Mouse (Mus musculus) embryonic facial prominence, embryonic 15.5 days (tissue): Measurements from ENCODE around the gene Ing5. TPM values are rescaled to one million over a fixed set of nuclear protein-coding genes. Genes with fewer than 3 reads are reported as not detected.
A peak's percentile ranks its signal among the peaks of the same experiment; 100 is the strongest.
"Not testable (repeated sequence)": the region's sequence is repeated elsewhere in the genome, so short reads cannot be mapped to it uniquely, and the experiment has no call there.

Source experiments
- ATAC-seq: fragments of 200-750 bp; cut with Nextera tagmentation; 2 replicates; pipeline ENCODE4 v1.8.0; 2017; ENCODE audit warnings: low read depth, moderate TSS enrichment; ENCODE audit not compliant: insufficient number of reproducible peaks, low FRiP score, low TSS enrichment
- H3K27ac ChIP-seq: fragments of 300-500 bp; sonication (generic); replicated peaks from 2 replicates; pipeline ENCODE4 v1.5.1; 2015; ENCODE audit warnings: mild to moderate bottlenecking, inconsistent platforms
- H3K27me3 ChIP-seq: fragments of 300-500 bp; sonication (generic); 2 replicates; pipeline ENCODE4 v1.6.1; 2015; ENCODE audit warnings: inconsistent platforms
- H3K36me3 ChIP-seq: fragments of 300-500 bp; sonication (generic); 2 replicates; pipeline ENCODE4 v1.6.1; 2015; ENCODE audit warnings: mild to moderate bottlenecking, inconsistent platforms
- H3K4me1 ChIP-seq: fragments of 300-500 bp; sonication (generic); 2 replicates; pipeline ENCODE4 v1.6.1; 2015; ENCODE audit warnings: inconsistent platforms
- H3K4me2 ChIP-seq: fragments of 300-500 bp; sonication (generic); replicated peaks from 2 replicates; pipeline ENCODE4 v1.6.1; 2015; ENCODE audit warnings: mild to moderate bottlenecking, inconsistent platforms
- H3K4me3 ChIP-seq: fragments of 300-500 bp; sonication (generic); replicated peaks from 2 replicates; pipeline ENCODE4 v1.5.1; 2015; ENCODE audit warnings: mild to moderate bottlenecking, inconsistent platforms
- H3K9ac ChIP-seq: fragments of 300-500 bp; sonication (generic); 2 replicates; pipeline ENCODE4 v1.6.1; 2015; ENCODE audit warnings: inconsistent platforms
- H3K9me3 ChIP-seq: fragments of 300-500 bp; sonication (generic); replicated peaks from 2 replicates; pipeline ENCODE4 v1.6.1; 2016; ENCODE audit warnings: inconsistent platforms
- WGBS: fragments of 180-500 bp; shearing (Covaris S2); methylation state at CpG from one replicate; pipeline ENCODE4 v1.1.7; 2015; 5-methylcytosine and 5-hydroxymethylcytosine counted together
- polyA plus RNA-seq: library from polyadenylated mRNA; unstranded; fragments of >200 nt; fragmentation: Nextera tagmentation; extraction: Ambion mirVana; gene quantifications from 2 replicates; pipeline ENCODE4 v1.2.1, GENCODE M21; 2015

Gene Ing5
- polyA plus RNA-seq, 1 experiment from 2014 or later: 14.9 TPM

DNA sequence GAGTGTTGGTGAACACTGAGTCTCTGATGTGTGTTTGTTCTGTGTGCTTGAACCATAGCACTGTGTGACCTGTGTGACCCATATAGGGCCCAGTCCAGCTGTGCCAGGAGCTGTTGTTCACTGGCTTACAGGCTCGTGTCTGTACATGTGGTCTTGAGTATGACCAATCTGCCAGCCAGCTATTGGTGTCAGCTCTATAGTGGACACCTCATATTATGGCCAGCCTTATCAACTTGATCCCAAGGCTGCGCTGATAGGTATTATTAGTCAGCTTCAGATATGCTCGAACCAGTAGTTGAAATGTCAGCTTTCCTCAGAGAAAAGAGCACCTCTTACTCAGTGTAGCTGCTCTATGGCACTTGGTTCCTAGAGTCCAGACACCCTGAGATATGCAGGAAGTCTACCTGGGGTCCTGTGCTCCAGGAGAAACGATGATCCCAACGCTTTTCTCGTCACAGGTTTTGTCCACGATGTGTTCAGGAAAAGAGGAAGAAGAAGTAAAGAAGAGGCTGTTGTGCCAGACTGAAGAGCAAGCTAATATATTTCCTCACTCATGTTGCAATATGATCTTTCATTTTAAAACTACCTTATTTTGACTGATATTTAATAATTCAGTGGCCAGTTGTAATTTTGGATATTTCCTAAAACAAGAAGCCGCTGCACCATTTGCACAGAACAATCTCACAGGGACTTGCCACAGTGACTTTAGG is 14.2 kb downstream of the Ing5 start:
- Histone ChIP-seq H3K4me3 (no peak overlapping the region), H3K27ac (no peak overlapping the region), H3K36me3 (peaks cover 86% of the 10 kb centered on the region), H3K9me3 (no peaks in the 10 kb centered on the region), H3K9ac (no peak overlapping the region), H3K27me3 (no peaks in the 10 kb centered on the region), H3K4me1 (no peaks in the 10 kb centered on the region), H3K4me2 (no peak overlapping the region)
- WGBS: 93% methylated on average over 8 of the region's 8 CpGs
- no peak for ATAC-seq

- 89% methylated on average over 7 of the region's 7 CpGs for WGBS
- no peak overlapping the region for H3K4me2 ChIP-seq
- no peak for ATAC-seq
- no peak overlapping the region for H3K27ac ChIP-seq
- H3K36me3 ChIP-seq: peaks cover 78% of the 10 kb centered on the region
- no peaks in the 10 kb centered on the region for H3K9me3 ChIP-seq
- no peaks in the 10 kb centered on the region for H3K4me1 ChIP-seq
- no peak overlapping the region for H3K9ac ChIP-seq
- no peaks in the 10 kb centered on the region for H3K27me3 ChIP-seq
- no peak overlapping the region for H3K4me3 ChIP-seq
These were observed 15.0 kb downstream of the Ing5 start for GRCm38 (mm10) chr1:93818722-93819121.

- no peaks in the 10 kb centered on the region for H3K9me3 ChIP-seq
- H3K27me3 ChIP-seq: no peaks in the 10 kb centered on the region
- peak overlapping the region; percentile 60; the same call in 1 of the 2 replicates for H3K4me3 ChIP-seq
- peaks cover 13% of the 10 kb centered on the region for H3K4me1 ChIP-seq
- no peak for ATAC-seq
- peaks cover 26% of the 10 kb centered on the region for H3K36me3 ChIP-seq
- H3K9ac ChIP-seq: no peak overlapping the region
- peak overlapping the region; percentile 81 for H3K4me2 ChIP-seq
- H3K27ac ChIP-seq: peak overlapping the region; percentile 98
- WGBS: 72% methylated on average over 3 of the region's 3 CpGs
These were observed 20.2 kb downstream of the Ing5 start for GRCm38 (mm10) chr1:93823796-93824495.

- Histone ChIP-seq H3K27ac (peak within 1 kb of the TSS; percentile 98), H3K9me3 (no peaks in the 10 kb centered on the region), H3K27me3 (no peaks in the 10 kb centered on the region), H3K4me3 (peak within 1 kb of the TSS; percentile 60), H3K4me1 (peaks cover 13% of the 10 kb centered on the region), H3K9ac (peak within 1 kb of the TSS; percentile 51), H3K4me2 (peak within 1 kb of the TSS; percentile 81), H3K36me3 (peaks cover 19% of the 10 kb centered on the region)
- 8% methylated on average over 10 of the region's 10 CpGs for WGBS
- ATAC-seq: peak; percentile 8; the same call in 1 of the 2 replicates
These were observed 20.8 kb downstream of the Ing5 start, which contains the start of gene D2hgdh for GRCm38 (mm10) chr1:93824609-93825008. TSS of gene D2hgdh (plus strand) at chr1:93824909.

DNA sequence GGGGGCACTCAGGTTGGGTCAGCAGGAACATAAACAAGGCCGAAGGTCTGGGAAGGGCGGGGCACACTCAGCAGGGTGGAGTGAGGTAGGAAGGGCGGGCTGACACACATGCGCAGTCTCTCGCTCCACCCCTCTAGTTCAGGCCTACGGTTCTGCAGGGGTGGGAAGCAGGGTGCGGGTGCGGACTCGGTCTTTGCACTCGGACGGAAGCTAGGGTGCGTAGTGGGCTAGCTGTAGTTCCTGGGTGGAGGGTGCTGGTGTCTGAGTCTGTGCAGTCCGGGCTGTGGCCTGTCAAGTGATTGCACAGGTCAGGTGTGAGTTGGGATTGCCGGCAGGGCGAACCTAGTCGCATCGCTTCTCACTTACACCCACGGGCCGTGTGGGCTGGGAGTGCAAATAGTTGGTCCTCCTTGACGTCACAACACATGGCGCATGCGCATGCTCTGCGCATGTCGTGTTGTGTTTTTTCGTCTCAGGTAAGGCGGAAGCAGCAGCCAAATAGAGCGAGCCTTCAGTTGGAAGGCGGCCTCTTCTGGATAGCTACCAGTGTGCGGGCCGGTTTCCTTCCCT is 21.4 kb downstream of the Ing5 start:
- H3K9me3 ChIP-seq: no peaks in the 10 kb centered on the region
- H3K4me3 ChIP-seq: peak overlapping the region; percentile 60
- peaks cover 13% of the 10 kb centered on the region for H3K4me1 ChIP-seq
- peak overlapping the region; percentile 51 for H3K9ac ChIP-seq
- ATAC-seq: peak; percentile 96
- under 1% methylated on average over 30 of the region's 30 CpGs for WGBS
- peak overlapping the region; percentile 81 for H3K4me2 ChIP-seq
- H3K36me3 ChIP-seq: peaks cover 17% of the 10 kb centered on the region; the same call in 1 of the 2 replicates
- no peaks in the 10 kb centered on the region for H3K27me3 ChIP-seq
- H3K27ac ChIP-seq: peak overlapping the region; percentile 98

DNA sequence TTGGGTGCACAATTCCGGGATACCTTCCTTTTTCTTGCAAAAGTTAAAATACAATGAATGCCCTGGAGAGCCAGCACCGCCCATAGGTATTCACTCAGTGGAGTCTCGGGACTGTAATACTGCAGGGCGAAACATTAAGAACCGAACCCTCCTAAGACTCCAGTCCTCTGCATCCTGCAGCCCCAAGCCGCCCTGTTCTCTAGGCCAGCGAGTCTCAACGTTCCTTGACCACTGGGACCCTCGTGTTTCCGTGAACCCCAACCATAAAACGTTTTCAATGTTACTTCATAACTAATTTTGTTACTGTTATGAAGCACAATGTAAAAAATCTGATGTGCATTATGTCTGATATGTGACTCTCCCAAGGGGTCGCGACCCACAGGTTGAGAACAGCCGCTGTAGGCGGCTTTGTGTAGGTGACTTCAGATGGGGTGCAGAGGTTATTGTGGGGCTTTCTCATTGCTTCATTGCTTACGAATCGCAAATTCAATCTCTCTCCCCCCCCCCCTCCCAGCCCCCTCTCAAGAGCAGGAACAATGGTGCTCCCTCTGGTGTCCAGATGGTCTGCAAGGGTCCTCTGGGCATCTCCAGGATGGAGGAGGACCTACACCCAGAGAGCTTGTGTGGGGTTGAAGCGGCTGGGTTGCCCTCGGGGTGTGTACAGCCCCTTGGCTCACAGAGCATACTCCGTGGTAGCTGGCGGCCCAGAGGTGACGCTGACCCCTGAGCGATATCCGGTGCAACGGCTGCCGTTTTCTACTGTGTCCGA is 22.2 kb downstream of the Ing5 start:
- 39% methylated on average over 27 of the region's 27 CpGs for WGBS

DNA sequence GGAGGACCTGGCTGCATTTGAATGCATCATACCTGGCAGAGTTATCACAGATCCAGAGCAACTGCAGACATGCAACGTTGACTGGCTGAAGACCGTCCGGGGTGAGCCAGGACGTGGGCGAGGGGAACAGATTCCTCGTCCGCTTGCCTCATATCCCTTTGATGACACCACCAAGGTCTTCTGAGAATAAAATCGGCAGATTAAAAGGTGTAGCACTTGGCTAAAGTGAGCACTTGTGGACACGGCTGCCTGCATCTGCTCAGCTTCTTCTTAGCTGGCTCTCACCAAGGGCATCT is 22.7 kb downstream of the Ing5 start:
- Histone ChIP-seq H3K4me3 (peak overlapping the region; percentile 60; the same call in 1 of the 2 replicates), H3K4me1 (peaks cover 13% of the 10 kb centered on the region), H3K27me3 (no peaks in the 10 kb centered on the region), H3K27ac (no peak overlapping the region), H3K9me3 (no peaks in the 10 kb centered on the region), H3K4me2 (peak overlapping the region; percentile 81), H3K9ac (no peak overlapping the region), H3K36me3 (0 out of 2 replicates have a peak, but pooled peaks cover 4% of the 10 kb centered on the region)
- no peak for ATAC-seq
- WGBS: 92% methylated on average over 9 of the region's 9 CpGs

More for the DNA sequence above, 22.2 kb downstream of the Ing5 start:
- Histone ChIP-seq H3K9ac (peak overlapping the region; percentile 51), H3K9me3 (no peaks in the 10 kb centered on the region), H3K27ac (peak overlapping the region; percentile 98), H3K36me3 (0 out of 2 replicates have a peak, but pooled peaks cover 10% of the 10 kb centered on the region), H3K4me2 (peak overlapping the region; percentile 81), H3K4me1 (peaks cover 13% of the 10 kb centered on the region), H3K4me3 (peak overlapping the region; percentile 60), H3K27me3 (no peaks in the 10 kb centered on the region)
- no peak for ATAC-seq

DNA sequence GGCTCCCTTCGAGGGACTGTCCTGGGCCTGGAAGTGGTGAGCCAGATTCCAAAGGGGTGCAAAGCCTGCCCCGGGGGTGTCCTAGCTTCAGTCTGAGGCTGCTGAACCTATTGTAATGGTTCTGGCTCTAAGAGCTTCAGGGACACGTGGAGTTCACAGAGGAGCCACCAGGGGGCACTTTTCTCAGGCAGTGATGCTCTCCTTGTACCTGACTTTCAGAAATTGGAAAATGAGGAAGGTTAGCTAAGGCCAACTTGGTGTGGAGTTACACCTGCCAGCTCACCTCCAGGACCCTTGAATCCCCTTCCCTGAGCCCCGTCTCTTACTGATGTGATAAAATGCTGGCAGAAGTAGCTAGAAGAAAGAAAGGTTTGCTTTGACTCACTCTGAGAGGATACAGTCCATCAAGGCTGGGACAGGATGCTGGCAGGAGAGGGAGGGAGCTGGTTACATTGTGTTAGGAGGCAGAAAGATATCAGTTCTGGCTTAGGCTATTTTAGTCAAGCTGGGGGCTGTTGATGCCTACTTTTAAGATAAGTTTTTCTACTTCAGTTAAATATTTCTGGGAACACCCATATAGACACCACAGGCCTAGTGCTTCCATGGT is 29.1 kb downstream of the Ing5 start:
- not testable (repeated sequence) for H3K9ac ChIP-seq, H3K4me3 ChIP-seq, H3K4me2 ChIP-seq, ATAC-seq, H3K27ac ChIP-seq, H3K27me3 ChIP-seq, H3K9me3 ChIP-seq, H3K4me1 ChIP-seq
- peaks cover 22% of the 10 kb centered on the region for H3K36me3 ChIP-seq
- WGBS: 62% methylated on average over 2 of the region's 4 CpGs

DNA sequence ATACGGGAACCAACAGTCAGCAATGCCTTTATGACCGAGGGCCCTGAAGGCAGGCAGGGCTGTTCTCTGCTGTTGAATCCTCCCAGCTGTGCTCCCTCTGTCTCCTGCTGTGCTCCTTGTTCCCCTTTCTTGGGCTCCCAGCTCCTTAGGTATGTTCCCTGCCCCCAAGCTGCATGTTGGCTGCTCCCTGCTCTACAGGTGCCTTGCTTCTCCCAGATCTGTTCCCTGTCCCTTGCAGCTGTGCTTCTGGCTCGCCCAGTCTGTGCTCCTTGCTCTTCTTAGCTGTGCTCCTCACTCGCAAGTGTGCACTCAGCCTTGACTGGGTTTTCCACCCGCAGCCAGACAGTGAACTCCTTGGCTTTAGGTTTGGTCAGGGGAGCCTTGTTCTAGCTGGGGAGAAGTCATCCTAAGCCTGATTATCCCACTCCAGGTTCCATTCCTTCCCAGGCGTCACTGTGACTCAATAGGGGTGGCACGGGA is 30.9 kb downstream of the Ing5 start:
- Histone ChIP-seq H3K9ac (no peak overlapping the region), H3K27ac (no peak overlapping the region), H3K4me2 (no peak overlapping the region), H3K4me3 (no peak overlapping the region), H3K36me3 (peaks cover 23% of the 10 kb centered on the region), H3K4me1 (no peaks in the 10 kb centered on the region), H3K27me3 (no peaks in the 10 kb centered on the region), H3K9me3 (no peaks in the 10 kb centered on the region)
- ATAC-seq: no peak
- WGBS: 82% methylated on average over 7 of the region's 7 CpGs

- no peak for ATAC-seq
- no peak overlapping the region for H3K9ac ChIP-seq
- 87% methylated on average over 4 of the region's 4 CpGs for WGBS
- H3K4me3 ChIP-seq: no peak overlapping the region
- H3K27ac ChIP-seq: no peak overlapping the region
- H3K4me2 ChIP-seq: no peak overlapping the region
- peaks cover 21% of the 10 kb centered on the region for H3K36me3 ChIP-seq
- H3K27me3 ChIP-seq: no peaks in the 10 kb centered on the region
- no peaks in the 10 kb centered on the region for H3K4me1 ChIP-seq
- H3K9me3 ChIP-seq: no peaks in the 10 kb centered on the region
These were observed 31.4 kb downstream of the Ing5 start for GRCm38 (mm10) chr1:93835211-93835610.
